Mouse (Mus musculus): Measurements from ENCODE around the gene Wfdc1. TPM values are rescaled to one million over a fixed set of nuclear protein-coding genes. Genes with fewer than 3 reads are reported as not detected.

Gene Wfdc1
- polyA plus RNA-seq, 1 experiment from 2014 or later = 8.3 TPM

GRCm38 (mm10) chr8:119646197-119646596 lies 20.0 kb upstream of the Wfdc1 start:
- H3K27ac ChIP-seq (ENCODE audit: low read depth, low read length) = no peak overlapping the region
- WGBS = 80% methylated on average over 3 of the region's 3 CpGs
- no peak overlapping the region for H3K4me2 ChIP-seq (ENCODE audit: low read length)
- ATAC-seq = no peak
- no peak overlapping the region for H3K4me3 ChIP-seq (ENCODE audit: low read length)
- no peaks in the 10 kb centered on the region for H3K27me3 ChIP-seq (replicated peaks; ENCODE audit: control insufficient read depth, insufficient read depth, low read length)
- no peaks in the 10 kb centered on the region for H3K36me3 ChIP-seq (ENCODE audit: control insufficient read depth, insufficient read depth, low read length)
- H3K9me3 ChIP-seq (ENCODE audit: control insufficient read depth, low read length) = no peaks in the 10 kb centered on the region
- peaks cover 12% of the 10 kb centered on the region for H3K4me1 ChIP-seq (ENCODE audit: control insufficient read depth, insufficient read depth, low read depth, low read length)
- H3K9ac ChIP-seq (ENCODE audit: low read depth, low read length) = no peak overlapping the region

GRCm38 (mm10) chr8:119646846-119647245 lies 19.3 kb upstream of the Wfdc1 start:
- 80% methylated on average over 7 of the region's 7 CpGs for WGBS
- H3K27me3 ChIP-seq (replicated peaks; ENCODE audit: control insufficient read depth, insufficient read depth, low read length) = no peaks in the 10 kb centered on the region
- ATAC-seq = no peak

GRCm38 (mm10) chr8:119651324-119651723 lies 14.8 kb upstream of the Wfdc1 start:
- no peak for ATAC-seq
- WGBS = 82% methylated on average over 2 of the region's 2 CpGs

More at GRCm38 (mm10) chr8:119646846-119647245, 19.3 kb upstream of the Wfdc1 start:
- no peaks in the 10 kb centered on the region for H3K9me3 ChIP-seq (ENCODE audit: control insufficient read depth, low read length)
- H3K27ac ChIP-seq (ENCODE audit: low read depth, low read length) = no peak overlapping the region
- H3K9ac ChIP-seq (ENCODE audit: low read depth, low read length) = no peak overlapping the region
- no peak overlapping the region for H3K4me3 ChIP-seq (ENCODE audit: low read length)
- H3K36me3 ChIP-seq (ENCODE audit: control insufficient read depth, insufficient read depth, low read length) = no peaks in the 10 kb centered on the region
- peaks cover 12% of the 10 kb centered on the region for H3K4me1 ChIP-seq (ENCODE audit: control insufficient read depth, insufficient read depth, low read depth, low read length)
- no peak overlapping the region for H3K4me2 ChIP-seq (ENCODE audit: low read length)

GRCm38 (mm10) chr8:119656709-119657464 lies 9.3 kb upstream of the Wfdc1 start:
- H3K9me3 ChIP-seq (ENCODE audit: control insufficient read depth, low read length) = no peaks in the 10 kb centered on the region
- peaks cover 3% of the 10 kb centered on the region; the same call in 1 of the 2 replicates for H3K4me1 ChIP-seq (ENCODE audit: control insufficient read depth, insufficient read depth, low read depth, low read length)
- H3K9ac ChIP-seq (ENCODE audit: low read depth, low read length) = no peak overlapping the region
- no peak for ATAC-seq
- no peak overlapping the region for H3K4me3 ChIP-seq (ENCODE audit: low read length)
- WGBS = 63% methylated on average over 5 of the region's 5 CpGs
- no peaks in the 10 kb centered on the region for H3K36me3 ChIP-seq (ENCODE audit: control insufficient read depth, insufficient read depth, low read length)
- H3K27ac ChIP-seq (ENCODE audit: low read depth, low read length) = no peak overlapping the region
- H3K27me3 ChIP-seq (replicated peaks; ENCODE audit: control insufficient read depth, insufficient read depth, low read length) = no peaks in the 10 kb centered on the region
- no peak overlapping the region for H3K4me2 ChIP-seq (ENCODE audit: low read length)

More at GRCm38 (mm10) chr8:119651324-119651723, 14.8 kb upstream of the Wfdc1 start:
- Histone ChIP-seq H3K27ac (ENCODE audit: low read depth, low read length) (no peak overlapping the region), H3K36me3 (ENCODE audit: control insufficient read depth, insufficient read depth, low read length) (no peaks in the 10 kb centered on the region), H3K4me2 (ENCODE audit: low read length) (no peak overlapping the region), H3K9ac (ENCODE audit: low read depth, low read length) (no peak overlapping the region), H3K4me1 (ENCODE audit: control insufficient read depth, insufficient read depth, low read depth, low read length) (no peaks in the 10 kb centered on the region), H3K9me3 (ENCODE audit: control insufficient read depth, low read length) (no peaks in the 10 kb centered on the region), H3K27me3 (replicated peaks; ENCODE audit: control insufficient read depth, insufficient read depth, low read length) (no peaks in the 10 kb centered on the region), H3K4me3 (ENCODE audit: low read length) (no peak overlapping the region)

- H3K36me3 ChIP-seq (ENCODE audit: control insufficient read depth, insufficient read depth, low read length) = no peaks in the 10 kb centered on the region
- no peaks in the 10 kb centered on the region for H3K27me3 ChIP-seq (replicated peaks; ENCODE audit: control insufficient read depth, insufficient read depth, low read length)
- H3K4me3 ChIP-seq (ENCODE audit: low read length) = no peak overlapping the region
- peaks cover 3% of the 10 kb centered on the region; the same call in 1 of the 2 replicates for H3K4me1 ChIP-seq (ENCODE audit: control insufficient read depth, insufficient read depth, low read depth, low read length)
- 5% methylated on average over 9 of the region's 9 CpGs for whole genome bisulfite sequencing
- H3K27ac ChIP-seq (ENCODE audit: low read depth, low read length) = no peak overlapping the region
- ATAC-seq = peak; percentile 74; the same call in 1 of the 2 replicates
- H3K9me3 ChIP-seq (ENCODE audit: control insufficient read depth, low read length) = no peaks in the 10 kb centered on the region
- H3K4me2 ChIP-seq (ENCODE audit: low read length) = no peak overlapping the region
- no peak overlapping the region for H3K9ac ChIP-seq (ENCODE audit: low read depth, low read length)
Measured at GRCm38 (mm10) chr8:119661081-119661480, 5.1 kb upstream of the Wfdc1 start.

- no peak overlapping the region for H3K27ac ChIP-seq (ENCODE audit: low read depth, low read length)
- no peaks in the 10 kb centered on the region for H3K9me3 ChIP-seq (ENCODE audit: control insufficient read depth, low read length)
- WGBS = 62% methylated on average over 6 of the region's 6 CpGs
- no peak overlapping the region for H3K4me3 ChIP-seq (ENCODE audit: low read length)
- no peak overlapping the region for H3K4me2 ChIP-seq (ENCODE audit: low read length)
- peaks cover 6% of the 10 kb centered on the region; the same call in 1 of the 2 replicates for H3K4me1 ChIP-seq (ENCODE audit: control insufficient read depth, insufficient read depth, low read depth, low read length)
- H3K36me3 ChIP-seq (ENCODE audit: control insufficient read depth, insufficient read depth, low read length) = no peaks in the 10 kb centered on the region
- ATAC-seq = no peak
- H3K27me3 ChIP-seq (replicated peaks; ENCODE audit: control insufficient read depth, insufficient read depth, low read length) = no peaks in the 10 kb centered on the region
- no peak overlapping the region for H3K9ac ChIP-seq (ENCODE audit: low read depth, low read length)
Measured at GRCm38 (mm10) chr8:119661892-119662291, 4.3 kb upstream of the Wfdc1 start.

- H3K9me3 ChIP-seq (ENCODE audit: control insufficient read depth, low read length) = no peaks in the 10 kb centered on the region
- H3K27ac ChIP-seq (ENCODE audit: low read depth, low read length) = no peak overlapping the region
- no peak overlapping the region for H3K4me2 ChIP-seq (ENCODE audit: low read length)
- no peaks in the 10 kb centered on the region for H3K27me3 ChIP-seq (replicated peaks; ENCODE audit: control insufficient read depth, insufficient read depth, low read length)
- H3K9ac ChIP-seq (ENCODE audit: low read depth, low read length) = no peak overlapping the region
- H3K4me3 ChIP-seq (ENCODE audit: low read length) = no peak overlapping the region
- 51% methylated on average over 11 of the region's 11 CpGs for WGBS
- H3K36me3 ChIP-seq (ENCODE audit: control insufficient read depth, insufficient read depth, low read length) = no peaks in the 10 kb centered on the region
- ATAC-seq = no peak
- H3K4me1 ChIP-seq (ENCODE audit: control insufficient read depth, insufficient read depth, low read depth, low read length) = peaks cover 6% of the 10 kb centered on the region; the same call in 1 of the 2 replicates
Measured at GRCm38 (mm10) chr8:119663440-119663839, 2.7 kb upstream of the Wfdc1 start.

- H3K4me3 ChIP-seq (ENCODE audit: low read length) = no peak overlapping the region
Measured at GRCm38 (mm10) chr8:119665270-119665669, 895 bp upstream of the Wfdc1 start.

GRCm38 (mm10) chr8:119668447-119668846 lies 2.3 kb downstream of the Wfdc1 start:
- Histone ChIP-seq H3K36me3 (ENCODE audit: control insufficient read depth, insufficient read depth, low read length) (no peaks in the 10 kb centered on the region), H3K27me3 (replicated peaks; ENCODE audit: control insufficient read depth, insufficient read depth, low read length) (no peaks in the 10 kb centered on the region), H3K9ac (ENCODE audit: low read depth, low read length) (no peak overlapping the region), H3K4me2 (ENCODE audit: low read length) (no peak overlapping the region), H3K9me3 (ENCODE audit: control insufficient read depth, low read length) (no peaks in the 10 kb centered on the region), H3K27ac (ENCODE audit: low read depth, low read length) (no peak overlapping the region), H3K4me1 (ENCODE audit: control insufficient read depth, insufficient read depth, low read depth, low read length) (peaks cover 3% of the 10 kb centered on the region; the same call in 1 of the 2 replicates), H3K4me3 (ENCODE audit: low read length) (no peak overlapping the region)
- no peak for ATAC-seq
- WGBS = 60% methylated on average over 9 of the region's 9 CpGs

More at GRCm38 (mm10) chr8:119665270-119665669, 895 bp upstream of the Wfdc1 start:
- 71% methylated on average over 6 of the region's 6 CpGs for WGBS
- Histone ChIP-seq H3K9ac (ENCODE audit: low read depth, low read length) (no peak overlapping the region), H3K27me3 (replicated peaks; ENCODE audit: control insufficient read depth, insufficient read depth, low read length) (no peaks in the 10 kb centered on the region), H3K27ac (ENCODE audit: low read depth, low read length) (no peak overlapping the region), H3K9me3 (ENCODE audit: control insufficient read depth, low read length) (no peaks in the 10 kb centered on the region), H3K4me1 (ENCODE audit: control insufficient read depth, insufficient read depth, low read depth, low read length) (peaks cover 6% of the 10 kb centered on the region; the same call in 1 of the 2 replicates), H3K36me3 (ENCODE audit: control insufficient read depth, insufficient read depth, low read length) (no peaks in the 10 kb centered on the region), H3K4me2 (ENCODE audit: low read length) (no peak overlapping the region)
- no peak for ATAC-seq

Data from hindbrain, embryonic 16.5 days (tissue).